Mouse (Mus musculus) CH12.LX (cell line): ENCODE measurements at regions not wholly inside any gene's neighbourhood (a gene's known extent, or its start where the extent isn't known, plus 50 kb on each side); places are given as distances from the start of the nearest gene placed in this dataset.

Experiments
- CTCF ChIP-seq, 2 experiments: IDR thresholded peaks in 1 of 2; conservative IDR thresholded peaks in 1 of 2; 2 replicates each; pipeline ENCODE4 v1.5.1; 2011 to 2012; ENCODE audit warnings: low read depth in 2 of 2, low read length in 2 of 2, improper control_type of control experiment in 1 of 2, inconsistent platforms in 1 of 2, mild to moderate bottlenecking in 1 of 2, moderate library complexity in 1 of 2
- HCFC1 ChIP-seq: IDR thresholded peaks from 2 replicates; pipeline ENCODE4 v1.6.1; 2012; ENCODE audit warnings: low read depth, mild to moderate bottlenecking, inconsistent platforms, low read length, improper control_type of control experiment
- POLR2A ChIP-seq: IDR thresholded peaks from 2 replicates; pipeline ENCODE4 v1.6.1; 2011; ENCODE audit warnings: low read depth, mild to moderate bottlenecking, improper control_type of control experiment, low read length
- ZNF384 ChIP-seq: IDR thresholded peaks from 2 replicates; pipeline ENCODE4 v1.6.1; 2012; ENCODE audit warnings: low read depth, low read length, improper control_type of control experiment, inconsistent platforms

GRCm38 (mm10) chr14:18500249-18500832, 168.7 kb upstream of the Ube2e1 start:
- TF ChIP-seq CTCF (conservative IDR thresholded peaks at IDR 0.05 in 1 of 2, IDR thresholded peaks at IDR 0.05 in 1 of 2; ENCODE audit: low read depth in 2 of 2, low read length in 2 of 2) (no peak), POLR2A (no peak), ZNF384 (no peak), HCFC1 (no peak)
